Mouse (Mus musculus) stomach, postnatal 0 days (tissue): ENCODE data around the gene Myo15b. TPM values are rescaled to one million over a fixed set of nuclear protein-coding genes. Genes with fewer than 3 reads are reported as not detected.
A peak's percentile ranks its signal among the peaks of the same experiment; 100 is the strongest.

ENCODE experiments used
- ATAC-seq: fragments of 200-750 bp; cut with Nextera tagmentation; 2 replicates; pipeline ENCODE4 v1.8.0; 2017; ENCODE audit not compliant: low FRiP score, low TSS enrichment
- DNase-seq: peaks from one replicate; pipeline ENCODE4 v3.0.0-alpha.2; 2016; ENCODE audit warnings: low spot score
- H3K27ac ChIP-seq: fragments of 300-500 bp; sonication (generic); replicated peaks from 2 replicates; pipeline ENCODE4 v1.5.1; 2014; ENCODE audit warnings: mild to moderate bottlenecking, control low read depth
- H3K27me3 ChIP-seq: fragments of 300-500 bp; sonication (generic); 2 replicates; pipeline ENCODE4 v1.6.1; 2014; ENCODE audit warnings: low read length; ENCODE audit not compliant: control insufficient read depth, insufficient read depth
- H3K36me3 ChIP-seq: fragments of 300-500 bp; sonication (generic); 2 replicates; pipeline ENCODE4 v1.6.1; 2014; ENCODE audit warnings: low read length, mixed read lengths; ENCODE audit not compliant: control insufficient read depth, insufficient read depth
- H3K4me1 ChIP-seq: fragments of 300-500 bp; sonication (generic); replicated peaks from 2 replicates; pipeline ENCODE4 v1.6.1; 2014; ENCODE audit warnings: antibody characterized with exemption; ENCODE audit not compliant: control insufficient read depth, insufficient read depth
- H3K4me2 ChIP-seq: fragments of 300-500 bp; sonication (generic); replicated peaks from 2 replicates; pipeline ENCODE4 v1.6.1; 2014; ENCODE audit warnings: low read depth, mild to moderate bottlenecking, control low read depth, moderate library complexity
- H3K4me3 ChIP-seq: fragments of 300-500 bp; sonication (generic); 2 replicates; pipeline ENCODE4 v1.5.1; 2014; ENCODE audit warnings: low read depth, low read length, control low read depth
- H3K9ac ChIP-seq: fragments of 300-500 bp; sonication (generic); 2 replicates; pipeline ENCODE4 v1.6.1; 2014; ENCODE audit warnings: mild to moderate bottlenecking, low read length, control low read depth, mixed read lengths
- H3K9me3 ChIP-seq: fragments of 300-500 bp; sonication (generic); 2 replicates; pipeline ENCODE4 v1.6.1; 2016; ENCODE audit warnings: low read length; ENCODE audit not compliant: control insufficient read depth
- CTCF ChIP-seq: IDR thresholded peaks from 2 replicates; pipeline ENCODE4 v1.5.1; 2016; ENCODE audit warnings: antibody characterized with exemption, low read depth, mild to moderate bottlenecking, moderate library complexity
- EP300 ChIP-seq: optimal IDR thresholded peaks from 2 replicates; pipeline ENCODE3; 2016; ENCODE audit warnings: antibody characterized with exemption
- WGBS: fragments of 180-500 bp; shearing (Covaris S2); extraction: QIAGEN DNeasy Blood & Tissue Kit; methylation state at CpG from one replicate; pipeline ENCODE4 v1.1.7; 2014; 5-methylcytosine and 5-hydroxymethylcytosine counted together
- polyA plus RNA-seq: library from polyadenylated mRNA; unstranded; fragments of >200 nt; fragmentation: Nextera tagmentation; extraction: Ambion mirVana; gene quantifications from 2 replicates; pipeline ENCODE4 v1.2.1, GENCODE M21; 2015

Gene Myo15b
- polyA plus RNA-seq, 1 experiment from 2014 or later: 16.0 TPM

DNA sequence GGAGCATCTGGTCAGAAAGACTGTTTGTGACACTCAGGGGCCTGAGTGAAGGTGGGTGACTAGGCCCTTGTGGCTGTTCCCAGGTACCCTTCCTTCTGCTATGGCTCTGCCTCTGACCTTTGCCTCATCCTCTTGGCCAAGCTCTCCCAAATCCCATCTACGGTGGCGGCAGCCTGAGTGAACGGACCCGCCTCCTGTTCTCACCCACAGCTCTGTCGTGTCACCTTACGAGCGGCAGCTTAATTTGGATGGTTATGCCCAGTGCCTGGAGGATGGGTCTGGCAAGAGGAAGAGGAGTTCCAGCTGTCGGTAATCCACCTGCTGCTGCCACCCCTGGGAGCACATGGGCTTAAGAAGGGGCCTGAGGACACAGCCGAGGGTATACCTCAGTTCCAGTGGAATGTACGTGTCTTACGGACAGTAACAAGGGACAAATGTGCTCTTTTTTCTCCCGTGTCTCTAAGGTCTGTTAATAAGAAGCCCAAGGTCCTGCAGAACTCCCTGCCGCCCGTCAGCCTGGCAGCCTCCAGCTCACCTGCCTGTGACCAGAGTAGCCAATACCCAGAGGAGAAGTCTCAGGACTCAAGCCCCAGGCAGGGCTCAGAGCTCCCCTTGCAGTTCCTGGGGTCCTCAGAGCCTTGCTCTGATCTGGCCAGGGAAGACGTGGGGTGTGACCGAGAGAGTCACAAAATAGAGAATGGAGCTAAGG, 38.1 kb upstream of the Myo15b start:
- H3K27me3 ChIP-seq: no peaks in the 10 kb centered on the region
- no peak overlapping the region for H3K9ac ChIP-seq
- TF ChIP-seq CTCF: no peak
- TF ChIP-seq EP300: no peak
- DNase-seq (no peak), ATAC-seq (no peak)
- H3K4me2 ChIP-seq: no peak overlapping the region
- 88% methylated on average over 16 of the region's 16 CpGs for WGBS
- no peak overlapping the region for H3K4me3 ChIP-seq
- H3K36me3 ChIP-seq: peaks cover 7% of the 10 kb centered on the region
- no peaks in the 10 kb centered on the region for H3K9me3 ChIP-seq
- H3K4me1 ChIP-seq: 0 out of 2 replicates have a peak, but pooled peaks cover 5% of the 10 kb centered on the region
- H3K27ac ChIP-seq: no peak overlapping the region

DNA sequence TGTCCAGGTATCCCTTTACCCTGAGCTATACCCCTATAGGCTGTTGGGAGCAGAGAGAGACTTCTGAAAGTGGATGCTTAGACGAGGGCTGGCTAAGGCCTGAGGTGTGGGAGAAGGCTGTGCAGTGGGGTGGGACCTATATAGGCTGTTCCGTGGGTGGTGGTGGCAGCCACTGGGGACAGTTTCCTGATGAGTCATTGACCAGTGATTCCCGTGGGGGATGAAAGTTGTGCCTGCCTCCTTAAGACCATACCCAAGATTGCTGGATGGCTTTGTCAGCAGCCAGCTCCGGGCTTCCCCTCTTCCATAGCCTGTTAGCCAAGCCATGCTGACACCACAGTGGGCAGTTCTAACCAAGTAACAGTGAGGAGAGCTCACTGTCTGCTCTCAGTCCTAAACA, 37.2 kb upstream of the Myo15b start:
- Histone ChIP-seq H3K9me3 (no peaks in the 10 kb centered on the region), H3K36me3 (peaks cover 7% of the 10 kb centered on the region), H3K4me3 (no peak overlapping the region), H3K4me2 (no peak overlapping the region), H3K27me3 (no peaks in the 10 kb centered on the region), H3K4me1 (0 out of 2 replicates have a peak, but pooled peaks cover 5% of the 10 kb centered on the region), H3K9ac (no peak overlapping the region), H3K27ac (no peak overlapping the region)
- no peak for ATAC-seq
- TF ChIP-seq EP300 (no peak), CTCF (no peak)
- no peak for DNase-seq
- WGBS: 67% methylated on average over 4 of the region's 4 CpGs

DNA sequence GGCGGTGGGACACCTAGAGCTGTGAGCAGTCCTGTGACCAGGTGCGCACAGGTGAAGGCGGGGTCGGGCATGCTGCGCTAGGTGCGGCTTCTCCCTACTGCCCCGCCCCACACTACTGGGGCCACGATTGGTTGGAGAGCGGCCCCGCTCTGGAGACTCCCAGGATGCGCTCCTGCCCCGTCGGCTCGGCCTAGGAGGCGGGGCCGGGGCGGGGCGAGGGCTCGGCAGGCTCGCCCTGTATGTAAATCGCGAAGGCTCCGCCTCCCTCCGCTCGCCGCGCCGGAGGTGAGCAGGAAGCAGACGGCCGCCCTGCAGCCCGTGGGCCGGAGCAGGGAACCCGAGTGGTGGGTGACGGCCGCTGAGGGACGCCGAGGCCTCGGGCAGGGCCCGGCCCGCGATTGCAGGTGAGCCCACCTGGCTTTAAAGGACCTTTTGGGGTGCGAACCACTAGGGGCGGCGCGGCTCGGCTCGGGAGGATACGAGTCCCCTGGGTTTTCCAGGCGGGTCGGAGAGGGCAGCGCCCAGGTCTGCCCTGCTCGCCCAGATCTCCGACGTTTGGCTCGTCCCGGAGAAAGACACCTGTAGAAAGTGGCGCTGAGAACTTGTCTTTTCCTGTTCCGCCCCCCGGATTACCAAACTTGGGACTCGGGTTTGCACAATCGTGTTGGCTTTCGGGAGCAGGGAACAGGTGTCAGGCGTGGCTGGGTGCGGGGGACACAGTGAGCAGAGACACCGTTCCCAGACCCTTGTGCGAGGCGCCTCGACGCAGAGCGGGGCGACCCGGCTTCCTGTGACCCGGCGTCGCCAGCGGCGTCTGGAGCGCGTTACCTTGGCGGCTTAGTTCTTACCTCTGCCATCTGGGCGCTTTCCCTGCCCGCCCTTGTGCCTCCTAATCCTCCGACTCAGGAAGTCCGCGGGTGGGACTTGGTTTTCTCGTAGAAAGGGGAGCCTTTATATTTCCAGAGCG, 34.1 kb upstream of the Myo15b start, which contains the start of gene Llgl2:
Gene Llgl2, plus strand, starts transcription at position 276 of the 967 bp plus-strand sequence.
- Histone ChIP-seq H3K27ac (peak within 1 kb of the TSS; percentile 92), H3K4me1 (peaks cover 5% of the 10 kb centered on the region; the same call in 1 of the 2 replicates), H3K36me3 (peaks cover 7% of the 10 kb centered on the region; the same call in 1 of the 2 replicates), H3K27me3 (no peaks in the 10 kb centered on the region), H3K4me2 (peak within 1 kb of the TSS; percentile 81), H3K9me3 (no peaks in the 10 kb centered on the region), H3K4me3 (peak within 1 kb of the TSS; percentile 77), H3K9ac (peak within 1 kb of the TSS; percentile 85)
- TF ChIP-seq EP300 (no peak), CTCF (peak; percentile 18; the same call in 1 of the 2 replicates)
- ATAC-seq (peak; percentile 97), DNase-seq (peak; percentile 98)
- WGBS: under 1% methylated on average over 85 of the region's 87 CpGs

GRCm38 (mm10) chr11:115824813-115825212, 33.4 kb upstream of the Myo15b start:
- Histone ChIP-seq H3K4me3 (peak overlapping the region; percentile 77), H3K27me3 (no peaks in the 10 kb centered on the region), H3K9ac (peak overlapping the region; percentile 85), H3K4me2 (peak overlapping the region; percentile 81), H3K27ac (peak overlapping the region; percentile 92), H3K9me3 (no peaks in the 10 kb centered on the region), H3K36me3 (peaks cover 7% of the 10 kb centered on the region; the same call in 1 of the 2 replicates), H3K4me1 (peaks cover 5% of the 10 kb centered on the region; the same call in 1 of the 2 replicates)
- TF ChIP-seq EP300: no peak
- TF ChIP-seq CTCF: no peak
- DNase-seq (peak; percentile 65), ATAC-seq (peak; percentile 27)
- WGBS: 16% methylated on average over 11 of the region's 11 CpGs

DNA sequence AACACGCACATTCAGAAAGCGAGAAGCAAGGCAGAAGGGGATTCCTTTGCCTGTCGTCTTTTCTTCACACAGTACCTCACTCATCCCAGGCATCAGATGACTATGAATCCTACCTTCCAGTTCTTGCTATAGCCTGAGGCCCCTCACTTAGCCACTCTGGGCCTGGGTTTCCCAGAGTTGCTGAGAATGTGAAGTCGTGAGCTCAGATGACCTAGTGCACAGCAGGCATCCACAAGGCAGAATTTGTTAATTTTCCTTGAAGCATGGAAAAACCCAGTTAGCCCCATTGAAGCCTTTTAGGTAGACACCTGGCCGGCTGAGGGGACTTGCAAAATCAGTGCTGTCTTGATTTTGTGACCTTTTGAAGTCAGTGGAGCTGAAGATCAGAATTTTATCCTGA, 31.7 kb upstream of the Myo15b start:
- H3K4me1 ChIP-seq: peaks cover 10% of the 10 kb centered on the region
- no peaks in the 10 kb centered on the region for H3K9me3 ChIP-seq
- WGBS: 63% methylated on average over 5 of the region's 5 CpGs
- DNase-seq (no peak), ATAC-seq (no peak)
- H3K9ac ChIP-seq: no peak overlapping the region
- TF ChIP-seq EP300 (no peak), CTCF (no peak)
- H3K36me3 ChIP-seq: no peaks in the 10 kb centered on the region
- no peak overlapping the region; the same call in 1 of the 2 replicates for H3K27ac ChIP-seq
- H3K27me3 ChIP-seq: no peaks in the 10 kb centered on the region
- H3K4me3 ChIP-seq: no peak overlapping the region
- H3K4me2 ChIP-seq: peak overlapping the region; percentile 81; the same call in 1 of the 2 replicates
